Mouse (Mus musculus): ENCODE measurements around the gene Trim13.

- no peak for TF ChIP-seq POLR2A (IDR thresholded peaks at IDR 0.05; ENCODE audit: control insufficient read depth, extremely low read depth, insufficient read depth, low read length, poor library complexity)
- no peak for TF ChIP-seq CTCF (IDR thresholded peaks at IDR 0.05; ENCODE audit: borderline replicate concordance, control insufficient read depth, extremely low read depth, insufficient read depth, low read length, poor library complexity)
Observed at GRCm38 (mm10) chr14:61548614-61549013, 49.4 kb upstream of the Trim13 start.

Measured in thymus, adult 2 months (tissue).